Mouse (Mus musculus) layer of hippocampus, adult 2 months (tissue): ENCODE data around the gene Mfng. TPM values are rescaled to one million over a fixed set of nuclear protein-coding genes. Genes with fewer than 3 reads are reported as not detected.

Experiments used
- DNase-seq, 2 experiments: peaks; one replicate each; pipeline ENCODE4 v3.0.0; 2022; ENCODE audit warnings: low spot score in 2 of 2
- H3K27ac ChIP-seq: fragments of 200-600 bp; 2 replicates; pipeline ENCODE4 v1.8.1; 2022
- H3K4me3 ChIP-seq: fragments of 200-600 bp; 2 replicates; pipeline ENCODE4 v1.8.1; 2022; ENCODE audit warnings: mild to moderate bottlenecking
- CTCF ChIP-seq: fragments of 200-600 bp; conservative IDR thresholded peaks from 2 replicates; pipeline ENCODE4 v1.8.1; 2022; ENCODE audit warnings: antibody characterized with exemption, mild to moderate bottlenecking, moderate library complexity
- total RNA-seq, 2 experiments: library from RNA; stranded (reverse); gene quantifications; 2 replicates each; pipeline ENCODE4 v1.2.3; 2021

The Mfng gene
- total RNA-seq, 2 experiments from 2014 or later: 4.4 to 4.7 TPM

DNA sequence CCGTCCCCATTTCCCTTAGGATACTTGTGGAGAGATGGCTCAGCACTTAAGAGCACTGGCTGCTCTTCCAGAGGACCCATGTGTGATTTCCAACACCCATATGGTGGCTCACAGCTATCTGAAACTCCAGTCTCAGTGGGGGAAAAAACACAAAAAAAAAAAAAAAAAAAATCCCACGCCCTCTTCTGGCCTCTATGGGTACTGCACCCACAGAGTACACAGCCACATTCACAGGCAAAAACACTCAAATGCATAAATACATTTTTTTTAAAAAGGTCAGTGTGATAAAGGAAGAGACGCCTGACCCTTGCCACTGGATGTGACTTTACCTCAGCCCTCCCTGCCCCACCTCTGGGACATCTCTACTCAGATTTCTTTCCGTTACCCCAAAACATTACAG lies 4.2 kb downstream of the Mfng start:
- peak; percentile 66 for TF ChIP-seq CTCF
- Histone ChIP-seq H3K4me3 (no peak overlapping the region), H3K27ac (no peak overlapping the region)
- no peak for DNase-seq

DNA sequence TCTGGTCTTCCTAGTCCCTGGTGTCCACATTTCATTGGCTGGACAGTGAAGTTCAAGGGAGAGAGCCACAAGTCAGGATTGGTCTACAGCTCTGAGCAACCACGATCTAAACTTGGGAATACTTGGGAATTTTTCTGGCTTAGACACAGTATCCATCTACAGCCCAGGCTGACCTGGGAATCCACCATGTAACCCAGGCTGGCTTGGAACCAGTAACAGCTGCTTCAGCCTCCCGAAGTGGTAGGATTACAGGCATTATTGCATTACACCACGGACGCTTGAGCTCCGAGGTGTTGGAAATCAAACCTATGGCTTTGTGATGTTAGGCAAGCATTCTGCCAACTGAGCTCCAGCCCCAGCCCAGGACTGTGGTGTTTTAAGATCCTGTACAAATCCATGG lies 9.6 kb downstream of the Mfng start:
- DNase-seq: no peak
- no peak overlapping the region for H3K4me3 ChIP-seq
- no peak overlapping the region for H3K27ac ChIP-seq
- no peak for TF ChIP-seq CTCF

DNA sequence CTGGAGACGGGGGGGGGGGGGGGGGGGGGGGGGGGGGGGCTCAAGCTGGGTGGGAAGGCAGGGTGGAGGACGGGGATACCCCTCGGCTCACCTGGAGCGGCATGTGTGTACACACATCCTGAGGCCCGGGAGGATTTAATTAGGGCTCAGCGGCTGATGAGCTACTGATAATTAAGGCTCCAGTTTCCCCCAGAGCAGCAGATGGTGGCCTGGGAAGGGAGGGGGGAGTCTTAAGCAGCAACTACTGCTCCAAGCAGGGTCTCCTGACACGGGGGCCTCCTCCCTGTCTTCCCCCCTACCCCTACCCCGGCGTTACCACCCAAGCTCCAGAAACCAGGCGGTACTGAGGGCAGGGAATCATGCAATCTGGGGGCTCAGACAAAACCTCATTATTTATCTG lies 10.1 kb downstream of the Mfng start:
- H3K27ac ChIP-seq: no peak overlapping the region
- no peak for DNase-seq
- H3K4me3 ChIP-seq: no peak overlapping the region
- TF ChIP-seq CTCF: no peak

DNA sequence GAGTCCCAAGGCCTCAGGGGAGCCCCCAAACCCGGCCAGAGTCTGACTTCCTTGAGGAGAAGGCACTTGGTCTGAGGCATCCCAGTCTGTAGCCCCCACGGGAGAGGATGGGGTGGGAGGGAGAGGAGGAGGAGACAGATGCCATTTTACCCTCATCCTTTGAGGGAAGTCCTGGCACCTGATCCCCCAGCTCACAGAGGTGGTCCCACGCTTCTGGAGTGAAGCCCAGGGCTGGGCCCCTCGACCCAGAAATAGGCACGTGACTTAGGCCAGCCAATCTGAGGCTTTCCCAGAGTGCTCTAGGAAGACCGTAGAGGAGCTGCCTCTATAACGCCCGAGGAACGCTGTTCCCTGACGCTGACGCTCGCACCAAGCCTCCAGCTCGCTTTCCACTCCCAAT lies 12.2 kb downstream of the Mfng start:
- Histone ChIP-seq H3K27ac (no peak overlapping the region), H3K4me3 (no peak overlapping the region)
- no peak for DNase-seq
- no peak for TF ChIP-seq CTCF

DNA sequence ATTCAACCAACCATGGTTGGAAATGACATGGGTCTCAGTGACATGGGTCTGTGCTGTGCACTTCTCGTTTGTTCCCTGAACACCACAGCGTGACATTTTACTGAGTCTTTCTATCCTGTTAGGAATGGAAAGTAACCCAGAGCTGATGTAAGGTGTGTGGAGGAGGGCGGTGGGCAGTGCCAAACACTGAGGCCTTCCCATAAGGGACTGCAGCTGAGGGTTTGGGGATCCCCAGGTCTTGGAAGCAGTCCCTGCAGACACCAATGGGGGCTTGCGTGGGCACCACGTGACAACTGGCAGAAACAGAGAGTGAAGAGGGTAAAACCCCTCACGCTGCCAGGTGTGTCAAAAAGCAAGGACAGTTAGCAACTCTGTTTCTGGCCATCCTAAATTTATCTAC lies 15.1 kb downstream of the Mfng start:
- DNase-seq: no peak
- no peak for TF ChIP-seq CTCF
- Histone ChIP-seq H3K4me3 (no peak overlapping the region), H3K27ac (no peak overlapping the region)

DNA sequence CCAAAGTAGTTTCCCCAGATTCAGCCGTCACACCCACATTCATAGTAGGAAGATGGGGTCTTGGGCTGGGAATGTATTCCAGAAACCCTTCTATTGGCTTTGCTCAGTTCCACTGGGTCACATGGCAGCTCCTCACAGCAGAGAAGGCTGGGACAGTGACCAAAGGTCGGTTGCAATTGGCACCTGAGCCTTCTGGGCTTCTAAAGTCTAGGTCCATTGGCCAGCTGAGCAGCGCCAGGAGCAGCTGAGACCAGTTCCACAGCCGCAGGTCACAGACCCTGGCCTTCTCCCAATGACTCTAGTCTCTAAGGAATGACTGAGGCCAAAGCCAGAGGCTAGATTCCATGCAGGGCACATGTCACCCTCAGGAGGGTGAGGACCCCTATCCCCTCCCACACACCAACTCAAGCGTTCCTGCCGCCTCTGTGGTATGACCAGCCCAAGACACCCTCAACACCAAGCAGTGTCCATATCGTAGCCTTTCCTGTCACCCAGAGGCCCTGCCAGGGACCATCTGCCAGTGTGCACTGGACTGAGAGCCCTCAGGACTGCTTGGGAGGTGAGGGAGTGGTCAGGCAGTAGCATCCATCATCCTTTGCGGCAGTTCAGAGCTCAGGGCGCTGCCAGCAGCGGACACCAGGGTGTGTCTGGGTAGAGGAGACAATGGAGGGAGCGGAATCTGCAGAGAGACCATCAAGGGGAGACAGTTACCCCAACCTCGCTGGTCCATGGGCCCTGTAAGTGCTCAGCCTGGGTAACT lies 17.1 kb downstream of the Mfng start:
- H3K4me3 ChIP-seq: no peak overlapping the region
- no peak for TF ChIP-seq CTCF
- no peak overlapping the region for H3K27ac ChIP-seq
- no peak for DNase-seq

DNA sequence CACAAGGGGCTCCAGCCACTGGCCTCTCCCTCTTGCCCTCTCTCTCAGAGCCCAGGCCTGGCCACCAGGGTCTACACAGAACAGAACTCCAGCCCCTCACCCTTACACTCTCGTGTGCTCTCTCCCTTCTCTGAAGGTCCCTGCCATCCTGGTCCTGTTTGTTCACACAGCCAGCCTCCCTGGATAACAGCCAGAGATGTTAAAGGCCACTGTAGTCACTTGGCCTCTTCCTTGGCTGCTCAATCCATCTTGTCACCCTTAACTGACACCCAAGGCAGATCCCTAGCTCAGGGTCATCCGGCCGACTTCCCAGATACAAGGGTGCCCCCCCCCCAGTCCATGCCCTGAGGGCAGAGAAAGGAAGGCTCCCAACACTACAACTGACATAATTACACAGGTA lies 18.0 kb downstream of the Mfng start:
- no peak overlapping the region for H3K4me3 ChIP-seq
- no peak overlapping the region for H3K27ac ChIP-seq
- DNase-seq: no peak
- TF ChIP-seq CTCF: no peak

DNA sequence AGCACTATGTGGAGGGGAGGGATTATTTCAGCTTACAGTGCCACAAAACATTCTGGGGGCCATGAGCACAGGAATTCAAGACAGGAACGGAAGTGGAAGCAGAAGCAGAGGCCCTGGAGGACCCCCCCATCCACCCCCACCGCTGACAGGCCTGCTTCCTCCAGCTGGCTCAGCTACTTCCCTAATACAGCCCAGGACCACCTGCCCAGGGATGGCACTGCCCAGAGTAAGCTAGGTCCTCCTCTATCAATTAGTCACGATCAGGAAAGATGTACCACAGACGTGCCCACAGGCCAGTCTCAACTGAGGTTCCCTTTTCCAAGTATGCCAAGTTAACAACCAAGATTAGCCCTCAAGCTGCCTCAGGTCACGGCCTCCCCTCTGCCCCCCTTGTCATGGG lies 19.1 kb downstream of the Mfng start:
- Histone ChIP-seq H3K4me3 (no peak overlapping the region), H3K27ac (no peak overlapping the region)
- TF ChIP-seq CTCF: no peak
- no peak for DNase-seq

DNA sequence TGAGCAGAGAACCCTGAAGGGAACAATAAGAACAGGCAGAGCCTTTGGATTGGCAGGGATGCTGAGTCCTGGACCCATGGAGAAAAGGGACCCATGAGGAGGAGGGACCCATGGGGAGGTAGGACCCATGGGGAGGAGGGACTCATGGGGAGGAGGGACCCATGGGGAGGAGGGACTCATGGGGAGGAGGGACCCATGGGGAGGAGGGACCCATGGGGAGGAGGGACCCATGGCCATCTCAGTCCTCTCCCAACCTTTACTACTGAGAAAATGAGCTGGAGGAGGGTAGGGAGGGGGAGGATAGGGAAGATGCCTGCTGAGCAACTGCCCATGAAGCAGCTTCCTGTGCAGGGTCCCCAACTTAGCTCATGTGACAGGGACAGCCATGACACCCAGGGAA lies 20.3 kb downstream of the Mfng start:
- TF ChIP-seq CTCF: no peak
- no peak for DNase-seq
- H3K27ac ChIP-seq: no peak overlapping the region
- H3K4me3 ChIP-seq: no peak overlapping the region

DNA sequence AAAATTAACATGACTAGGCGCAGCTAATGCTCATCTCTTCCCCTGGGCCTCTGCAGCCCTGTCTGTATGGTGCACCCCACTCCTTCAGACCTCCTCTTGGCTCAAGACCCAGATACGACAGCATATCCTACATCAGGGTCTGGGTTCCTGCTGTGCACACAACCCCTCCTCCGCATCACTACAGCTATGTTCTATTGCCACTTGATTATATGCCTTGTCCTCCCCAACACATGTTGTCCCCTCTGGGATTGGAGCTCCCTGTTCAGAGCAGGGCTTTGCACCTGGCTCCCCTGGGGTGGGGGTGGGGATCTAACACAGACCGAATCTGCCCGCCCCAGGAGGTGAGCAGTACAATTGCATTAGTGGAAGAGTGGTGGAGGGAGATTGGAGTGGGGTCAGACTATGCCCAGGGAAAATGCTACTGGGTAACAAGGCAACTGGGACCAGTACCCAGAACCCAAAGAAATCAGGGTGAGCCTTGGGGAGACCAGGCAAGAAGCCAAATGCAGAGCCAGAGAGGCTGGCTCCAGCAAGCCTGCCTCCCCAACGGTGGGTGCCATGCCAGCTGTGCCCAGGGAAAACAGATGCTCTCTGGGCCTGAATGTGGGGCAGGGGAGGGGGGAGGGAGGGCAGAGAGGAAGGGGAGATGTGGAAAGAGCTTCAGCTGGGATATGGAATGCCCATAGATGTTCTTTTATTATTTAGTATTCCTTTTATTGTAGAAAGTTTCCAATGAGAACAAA lies 22.5 kb downstream of the Mfng start:
- Histone ChIP-seq H3K4me3 (no peak overlapping the region), H3K27ac (no peak overlapping the region)
- no peak for TF ChIP-seq CTCF
- DNase-seq: no peak

DNA sequence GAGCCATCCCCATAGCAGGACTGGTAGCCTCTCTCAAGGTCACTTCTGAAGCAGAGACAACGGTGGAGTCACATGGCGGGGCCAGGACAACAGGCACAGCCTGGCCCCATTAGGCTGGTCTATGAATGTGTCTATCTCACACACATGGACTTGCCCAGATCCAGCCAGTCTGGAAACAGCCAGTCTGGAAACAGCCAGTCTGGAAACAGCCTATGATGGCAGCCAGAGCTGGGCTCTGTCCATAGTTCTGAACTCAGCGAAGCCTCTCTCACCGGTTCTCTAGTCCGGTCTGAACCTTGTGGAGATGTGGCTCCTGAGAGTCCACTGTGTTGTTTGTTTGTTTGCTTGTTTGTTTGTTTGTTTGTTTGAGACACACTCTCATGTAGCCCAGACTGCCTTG lies 23.4 kb downstream of the Mfng start:
- no peak overlapping the region for H3K27ac ChIP-seq
- DNase-seq: no peak
- H3K4me3 ChIP-seq: no peak overlapping the region
- TF ChIP-seq CTCF: no peak

DNA sequence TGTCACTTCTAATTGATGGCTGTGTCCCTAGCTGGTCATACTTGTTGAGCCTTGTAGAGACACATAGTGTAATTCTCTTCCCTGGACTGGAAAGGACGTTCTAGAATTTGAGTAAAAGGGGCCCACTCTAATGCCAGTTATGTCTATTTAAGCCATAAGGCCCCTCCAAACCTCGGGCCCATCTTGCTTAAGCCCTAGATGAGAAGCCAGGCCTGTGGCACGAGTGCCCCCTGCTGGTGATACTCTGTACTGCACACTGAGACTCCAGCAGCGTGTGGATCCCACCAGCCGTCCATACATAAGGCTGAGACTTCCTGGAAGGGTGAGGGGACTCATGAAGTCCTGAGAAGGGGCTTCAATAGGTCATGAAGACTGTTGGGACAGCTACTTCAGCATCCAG lies 29.1 kb downstream of the Mfng start:
- TF ChIP-seq CTCF: peak; percentile 100
- Histone ChIP-seq H3K4me3 (no peak overlapping the region), H3K27ac (peak overlapping the region; percentile 67; the same call in 1 of the 2 replicates)
- peak; percentile 68 to 90 for DNase-seq

DNA sequence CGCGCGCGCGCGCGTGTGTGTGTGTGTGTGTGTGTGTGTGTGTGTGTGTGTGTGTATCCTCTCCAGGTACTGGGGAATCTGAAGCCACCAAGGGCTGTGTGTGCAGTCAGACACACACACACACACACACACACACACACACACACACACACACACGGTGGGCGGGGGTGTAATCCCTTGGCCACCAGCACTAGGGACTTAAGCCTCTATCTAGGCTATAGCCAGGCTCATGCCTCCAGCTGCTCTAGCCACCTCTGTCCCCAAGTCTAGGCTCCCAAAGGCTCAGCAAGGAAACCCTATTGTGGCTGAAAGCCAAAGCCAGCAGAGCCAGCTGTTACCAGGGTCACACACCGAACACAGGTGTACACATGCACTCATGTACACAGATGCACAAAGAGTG lies 30.4 kb downstream of the Mfng start:
- TF ChIP-seq CTCF: no peak
- no peak overlapping the region for H3K27ac ChIP-seq
- no peak for DNase-seq
- no peak overlapping the region for H3K4me3 ChIP-seq

DNA sequence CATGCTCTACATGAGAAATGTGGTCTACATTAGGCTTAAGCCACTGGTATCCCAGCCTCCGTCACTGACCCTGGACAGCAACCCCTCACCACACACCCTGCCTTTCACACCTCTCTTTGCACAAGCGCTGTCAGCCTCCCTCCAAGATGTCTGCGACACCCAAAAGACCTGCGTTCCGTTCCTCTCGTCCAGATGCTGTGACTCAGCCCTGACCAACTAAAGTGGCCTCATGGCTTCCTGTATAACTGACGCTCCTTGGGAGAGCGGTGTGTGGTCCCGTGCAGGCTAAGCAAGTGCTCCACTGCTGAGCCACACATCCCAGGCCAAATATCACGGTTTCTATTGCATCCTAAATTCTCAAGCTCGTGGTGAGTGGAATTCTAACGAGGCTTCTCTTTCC lies 32.6 kb downstream of the Mfng start:
- TF ChIP-seq CTCF: no peak
- no peak overlapping the region for H3K4me3 ChIP-seq
- no peak for DNase-seq
- H3K27ac ChIP-seq: no peak overlapping the region
